Mouse (Mus musculus) c-Kit-positive CD71-positive TER-119-negative erythroid progenitor cells, embryonic 14.5 days (primary cell): Measurements from ENCODE around the gene Aldh2.
A peak's percentile ranks its signal among the peaks of the same experiment; 100 is the strongest.

Experiments used
- DNase-seq: peaks from one replicate; pipeline ENCODE4 v3.0.0-alpha.2; 2013; ENCODE audit warnings: low read depth

Aldh2 gene

DNA sequence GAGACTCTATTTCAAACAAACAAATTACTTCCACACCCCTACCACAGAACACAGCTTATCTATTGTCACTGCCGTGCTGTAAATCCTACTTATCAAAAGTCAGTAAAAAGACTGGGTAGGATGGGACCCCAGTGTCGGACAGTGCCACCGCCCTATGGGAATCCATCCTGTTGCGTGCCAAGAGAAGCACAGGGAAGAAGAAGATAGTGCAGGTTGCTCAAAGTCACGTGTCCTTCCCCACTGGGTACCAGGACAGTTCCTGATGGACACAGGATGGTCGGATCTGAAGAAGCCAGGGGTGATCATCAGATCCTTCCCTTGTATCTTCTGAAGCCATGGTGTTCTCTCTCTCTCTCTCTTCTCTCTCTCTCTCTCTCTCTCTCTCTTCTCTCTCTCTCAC is 2.1 kb upstream of the Aldh2 start:
- DNase-seq, result no peak

DNA sequence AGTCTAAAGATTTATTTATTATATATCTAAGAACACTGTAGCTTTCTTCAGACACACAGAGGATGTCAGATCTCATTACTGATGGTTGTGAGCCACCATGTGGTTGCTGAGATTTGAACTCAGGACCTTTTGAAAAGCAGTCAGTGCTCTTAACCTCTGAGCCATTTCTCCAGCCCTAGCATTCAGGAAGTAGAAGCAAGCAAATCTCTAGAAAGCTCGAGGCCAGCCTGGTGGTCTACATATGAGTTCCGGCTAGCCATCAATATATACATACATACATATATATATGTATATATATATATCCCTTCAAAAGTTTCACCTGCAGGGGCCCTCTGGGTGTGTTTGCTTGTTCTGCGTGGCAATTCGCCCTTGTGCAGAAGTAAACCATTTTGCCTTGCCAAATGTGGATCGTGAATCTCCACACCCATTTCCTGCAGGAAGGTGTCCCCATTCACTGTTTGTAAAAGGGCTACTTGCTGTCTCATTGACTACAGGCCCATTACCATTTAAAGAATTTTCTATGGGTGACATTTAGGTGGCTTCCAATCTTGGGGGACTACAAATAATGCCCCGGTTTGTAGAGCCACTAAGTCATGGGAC is 1.2 kb upstream of the Aldh2 start:
- no peak for DNase-seq

DNA sequence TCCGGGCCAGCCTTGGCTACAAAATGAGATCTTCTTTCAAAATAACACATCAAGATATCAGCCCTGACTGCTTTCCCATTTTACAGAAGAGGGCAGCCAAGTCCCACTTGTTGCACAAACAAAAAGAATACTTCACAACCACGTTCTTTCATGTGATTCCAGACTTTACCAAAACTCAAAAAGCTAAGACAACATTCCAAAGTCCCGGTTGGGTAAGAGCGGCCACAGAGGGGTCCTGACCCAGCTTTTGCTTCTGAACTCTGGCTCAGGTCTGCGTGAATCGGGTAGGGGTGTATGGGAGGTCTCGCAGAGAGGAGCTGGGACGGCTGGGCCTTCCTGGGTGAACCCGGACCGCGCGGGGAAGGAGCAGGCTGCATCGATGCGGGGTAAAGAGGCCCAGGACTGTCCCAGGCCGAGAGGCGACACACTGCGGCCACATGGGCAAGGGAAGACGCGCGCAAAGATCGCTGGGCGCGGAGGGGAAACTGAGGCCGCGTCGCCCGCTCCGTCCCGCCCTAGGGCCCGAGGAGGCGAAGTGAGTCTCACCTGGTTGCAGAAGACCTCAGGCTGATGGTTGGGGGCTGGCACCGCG is 712 bp downstream of the Aldh2 start:
- DNase-seq, result no peak

DNA sequence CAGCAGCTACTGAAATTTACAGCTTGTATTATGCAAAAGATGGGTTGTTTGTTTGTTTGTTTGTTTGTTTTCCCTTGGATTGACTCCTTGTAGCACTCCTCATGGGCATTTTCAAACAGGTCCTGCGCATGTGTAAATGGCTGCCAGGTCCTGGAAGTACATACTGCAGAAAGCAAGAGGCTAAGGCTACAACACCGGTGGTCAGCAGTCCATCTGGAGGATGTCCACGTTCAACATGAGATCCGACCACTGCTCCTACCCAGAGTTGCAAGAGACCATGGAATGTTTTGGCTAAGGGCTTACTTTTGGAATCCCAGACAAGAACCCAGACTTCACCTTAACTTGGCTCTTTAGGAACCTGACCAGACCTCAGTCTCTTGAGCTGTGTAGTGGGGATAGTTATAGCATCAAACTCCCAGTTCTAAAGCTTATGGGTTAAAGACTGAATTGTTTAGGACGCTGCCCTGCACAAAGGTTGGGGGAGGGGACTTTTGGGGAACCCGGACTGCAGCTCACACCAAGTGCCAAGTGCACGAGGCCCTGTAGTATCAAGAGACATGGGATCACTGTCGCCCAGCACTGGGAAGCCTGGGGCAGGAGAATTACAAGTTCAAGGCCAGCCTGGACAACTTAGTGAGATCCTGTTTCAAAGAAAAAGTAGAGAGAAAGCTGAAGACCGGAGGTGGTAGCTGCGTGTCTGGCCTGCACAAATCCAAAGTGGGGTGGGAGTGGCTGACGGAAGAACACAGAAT is 1.4 kb downstream of the Aldh2 start:
- DNase-seq, result no peak

DNA sequence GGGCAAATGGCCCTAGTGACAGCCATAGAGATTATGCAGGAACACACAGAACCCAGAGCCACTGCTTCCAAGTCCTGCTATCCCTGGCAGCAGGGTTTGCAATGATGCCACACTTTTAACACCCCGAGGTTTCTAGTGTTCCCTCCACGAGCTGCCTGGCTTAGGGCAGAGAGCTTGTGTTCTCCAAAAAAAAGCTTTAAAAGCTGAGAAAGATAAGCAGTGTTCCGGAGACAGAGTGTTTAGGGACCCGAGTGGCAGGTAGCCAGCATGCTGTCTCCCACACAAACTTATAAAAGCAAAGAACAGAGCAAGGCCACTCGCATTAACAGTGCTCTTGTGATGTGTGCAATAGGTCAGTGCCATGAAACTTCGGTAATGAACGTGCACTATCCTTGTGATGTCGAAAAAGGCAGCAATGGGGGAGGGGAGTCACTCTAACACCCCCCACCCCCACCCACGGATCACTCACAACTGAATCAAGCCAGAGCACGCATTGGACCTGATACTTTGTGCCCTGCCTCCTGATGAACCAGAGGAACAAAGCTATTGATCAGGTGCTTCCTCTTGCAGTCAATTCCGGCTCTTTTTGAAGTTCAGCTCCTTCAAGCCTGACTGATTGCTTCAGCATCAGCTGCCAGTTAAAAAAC is 2.1 kb downstream of the Aldh2 start:
- DNase-seq, result no peak

DNA sequence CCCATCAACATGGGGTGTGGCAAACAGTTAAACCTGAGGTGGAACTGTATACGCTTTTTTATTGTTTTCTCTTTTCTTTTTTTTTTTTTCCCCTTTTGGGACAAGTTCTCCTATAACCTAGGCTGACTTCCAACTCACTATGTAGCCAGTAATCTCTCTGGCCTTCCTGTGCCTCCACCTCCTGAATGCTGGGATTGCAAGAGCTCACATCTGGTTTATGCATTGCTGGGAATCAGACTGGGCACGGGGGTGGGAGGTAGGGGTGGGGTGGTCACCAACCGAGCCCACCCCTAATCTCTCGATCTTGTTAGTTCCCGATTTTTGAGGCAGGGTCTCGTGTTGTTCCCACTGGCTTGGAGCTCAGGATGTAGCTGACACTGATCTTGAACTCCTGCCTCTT is 3.7 kb downstream of the Aldh2 start:
- DNase-seq, result no peak

DNA sequence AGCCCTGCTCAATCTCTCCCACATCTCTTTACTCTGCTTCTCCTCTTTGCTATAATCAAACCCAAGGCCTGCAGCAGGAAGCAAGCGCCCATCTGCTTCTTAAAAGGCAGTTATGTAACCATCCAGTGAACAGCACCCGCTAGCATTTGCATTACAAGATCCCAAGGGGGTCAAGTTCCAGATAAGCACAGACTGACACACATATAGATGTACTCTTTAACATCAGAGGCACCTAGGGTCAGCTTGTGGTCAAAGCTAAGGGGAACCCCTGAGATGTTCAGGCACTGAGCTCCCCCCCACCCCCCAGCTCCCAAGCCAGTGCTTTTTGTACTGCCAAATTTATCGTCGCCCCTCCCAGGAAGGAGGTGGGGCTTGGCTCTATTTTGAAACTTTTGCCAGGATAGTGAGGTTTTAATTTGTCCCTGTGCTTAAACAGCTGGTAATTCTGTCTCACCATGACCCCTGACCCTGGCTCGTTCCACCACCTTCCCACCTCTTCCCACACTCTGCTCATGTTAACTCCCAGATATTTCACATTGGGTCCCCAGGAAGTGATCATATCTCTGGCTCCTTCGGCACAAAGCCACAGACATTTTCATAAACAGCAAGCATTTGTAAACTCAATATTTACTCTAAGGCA is 7.1 kb downstream of the Aldh2 start:
- no peak for DNase-seq

DNA sequence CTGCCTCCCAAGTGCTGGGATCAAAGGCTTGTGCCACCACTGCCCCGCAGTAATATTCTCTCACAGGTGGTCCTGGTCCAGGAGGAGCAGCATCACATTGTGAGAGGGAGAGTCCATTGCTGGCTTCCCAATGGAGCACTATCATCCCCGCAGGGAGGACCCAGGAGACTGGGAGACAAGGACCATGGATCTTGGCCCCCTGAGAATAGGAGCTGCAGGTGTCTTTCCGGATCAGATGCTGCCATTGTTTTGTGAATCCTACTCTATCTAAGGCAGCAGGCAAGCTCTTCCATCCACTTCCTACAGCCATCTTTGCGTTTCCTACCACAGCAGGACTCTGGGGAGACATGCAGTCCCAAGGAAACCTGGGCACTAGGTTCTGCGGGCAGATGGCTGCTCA is 7.9 kb downstream of the Aldh2 start:
- DNase-seq, result no peak

DNA sequence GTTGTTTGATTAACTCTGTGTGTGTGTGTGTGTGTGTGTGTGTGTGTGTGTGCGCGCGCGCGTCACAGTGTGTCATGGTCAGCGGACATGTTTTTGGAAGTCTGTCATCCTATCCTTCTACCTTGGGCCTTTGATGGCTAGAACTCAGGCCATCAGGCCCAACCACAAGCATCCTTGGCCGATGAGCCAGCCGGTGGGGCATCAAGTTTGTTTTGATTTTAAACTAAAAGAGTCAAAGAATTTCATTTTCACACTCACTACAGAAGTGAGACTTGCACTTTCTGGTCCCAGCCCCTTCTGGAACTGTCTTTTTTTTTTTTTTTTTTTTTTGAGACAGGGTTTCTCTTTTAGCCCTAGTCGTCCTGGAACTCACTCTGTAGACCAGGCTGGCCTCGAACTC is 8.6 kb downstream of the Aldh2 start:
- no peak for DNase-seq

DNA sequence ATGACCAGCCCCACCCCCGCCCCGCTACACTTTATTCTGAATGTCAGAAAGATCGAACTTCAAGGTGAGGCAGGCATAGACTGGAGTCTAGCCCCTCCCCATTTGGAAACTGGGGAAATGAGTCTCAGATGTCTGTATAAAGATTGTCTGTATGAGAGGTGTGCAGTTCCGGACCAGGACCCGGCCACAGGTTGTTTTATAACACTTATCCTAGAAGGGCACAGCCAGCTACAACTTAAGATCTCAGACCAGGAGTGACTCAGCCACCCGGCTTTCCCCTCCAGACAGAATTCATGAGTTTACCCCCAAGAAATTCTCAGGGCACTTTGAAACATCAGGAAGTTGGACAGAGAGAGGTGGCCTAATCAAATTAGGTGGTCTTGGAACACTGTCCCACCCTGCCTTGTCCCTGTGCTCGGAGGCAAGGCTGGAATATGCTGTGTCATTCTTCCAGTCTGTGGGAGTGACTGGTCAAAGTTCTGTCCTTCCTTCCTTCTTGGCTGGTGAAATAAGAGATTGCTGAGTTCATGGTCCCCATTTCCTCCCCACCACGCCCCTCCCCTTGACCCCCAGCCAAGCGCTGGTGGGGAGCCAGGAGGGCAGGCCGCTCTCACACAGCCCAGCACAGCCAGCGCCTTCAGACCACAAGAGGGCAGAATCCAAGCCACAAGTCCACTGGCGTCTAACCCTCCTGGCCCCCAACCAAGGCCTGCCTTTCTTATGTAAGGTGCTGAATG is 9.7 kb downstream of the Aldh2 start:
- no peak for DNase-seq

DNA sequence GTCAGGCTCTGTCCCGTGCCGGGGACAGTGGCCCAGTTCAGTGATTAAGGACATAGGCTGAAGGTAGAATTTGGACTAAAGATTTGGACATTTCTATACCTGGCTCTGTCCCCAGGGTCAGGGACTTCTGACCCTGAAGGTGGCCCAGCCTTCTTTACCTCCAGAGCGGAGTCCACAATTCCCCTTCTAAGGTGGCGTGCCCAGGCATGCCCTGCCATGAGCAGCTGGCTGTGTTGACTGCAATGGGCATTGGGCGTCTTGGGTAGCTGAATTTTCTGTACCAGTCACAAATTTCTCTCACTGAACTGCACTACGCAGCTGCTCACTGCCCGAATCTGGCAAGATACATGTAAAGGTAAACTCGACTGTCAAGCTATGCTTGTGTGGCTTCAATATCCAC is 11.7 kb downstream of the Aldh2 start:
- no peak for DNase-seq

DNA sequence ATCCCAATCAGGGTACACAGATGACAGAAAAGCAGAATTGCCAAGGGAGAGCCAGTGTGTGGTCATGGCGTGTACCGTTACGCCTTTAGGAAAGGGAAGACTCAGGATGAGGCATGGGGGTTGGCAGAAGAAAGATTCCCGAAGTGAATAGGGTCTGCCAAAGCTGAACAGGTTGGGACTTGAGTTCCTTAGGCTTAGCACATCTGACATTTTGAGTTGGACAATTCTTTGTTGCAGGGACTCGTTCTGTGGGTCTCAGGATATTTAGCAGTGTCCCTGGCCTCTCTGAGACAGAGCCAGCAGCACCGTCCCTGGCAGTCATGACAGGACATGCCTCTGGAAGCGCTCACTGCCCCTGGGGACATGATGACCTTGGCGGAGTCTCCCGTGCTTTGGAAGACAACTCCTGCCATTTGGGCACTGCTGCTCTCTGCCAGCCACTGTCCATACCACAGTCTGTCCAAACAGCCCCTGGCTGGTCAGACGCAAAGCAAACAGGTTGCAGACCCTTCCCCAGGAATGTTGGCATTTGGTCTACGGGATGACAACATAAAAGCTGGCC is 16.6 kb downstream of the Aldh2 start:
- no peak for DNase-seq

DNA sequence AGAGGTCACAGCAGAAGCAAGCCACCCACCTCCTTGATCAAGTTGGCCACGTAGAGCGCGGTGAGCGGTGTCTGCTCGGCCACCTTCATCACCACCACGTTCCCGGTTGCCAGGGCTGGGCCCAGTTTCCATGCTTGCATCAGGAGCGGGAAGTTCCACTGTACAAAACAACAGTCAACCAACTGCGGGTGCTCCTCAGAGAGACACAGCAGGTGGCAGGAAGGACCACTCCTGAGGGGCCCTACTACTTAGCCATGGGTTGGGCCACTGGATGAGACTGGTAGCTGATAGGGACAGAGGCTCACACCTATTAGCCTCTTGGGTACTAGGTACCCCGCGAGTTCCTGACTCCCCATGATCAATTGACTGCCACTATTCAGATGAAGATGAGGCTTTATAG is 17.8 kb downstream of the Aldh2 start:
- DNase-seq, result no peak

DNA sequence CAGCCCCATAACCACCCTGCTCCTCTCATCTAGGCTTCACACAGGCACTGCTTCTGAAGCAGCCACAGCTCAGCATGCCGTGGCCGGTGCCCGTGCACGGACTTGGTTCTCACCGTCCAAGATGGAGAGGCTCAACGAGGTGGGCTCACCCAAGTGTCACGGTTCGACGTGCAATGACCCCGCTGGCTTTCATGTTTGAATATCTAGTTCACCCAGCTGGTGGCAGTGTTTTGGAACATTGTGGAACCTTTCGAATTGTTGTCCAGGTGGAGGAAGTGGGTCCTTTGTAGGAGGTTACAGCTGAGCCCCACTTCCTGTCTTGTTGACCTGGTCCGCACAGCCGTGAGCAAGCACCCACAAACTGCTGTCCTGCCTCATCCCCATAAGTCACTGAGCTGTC is 19.5 kb downstream of the Aldh2 start:
- DNase-seq, result no peak

DNA sequence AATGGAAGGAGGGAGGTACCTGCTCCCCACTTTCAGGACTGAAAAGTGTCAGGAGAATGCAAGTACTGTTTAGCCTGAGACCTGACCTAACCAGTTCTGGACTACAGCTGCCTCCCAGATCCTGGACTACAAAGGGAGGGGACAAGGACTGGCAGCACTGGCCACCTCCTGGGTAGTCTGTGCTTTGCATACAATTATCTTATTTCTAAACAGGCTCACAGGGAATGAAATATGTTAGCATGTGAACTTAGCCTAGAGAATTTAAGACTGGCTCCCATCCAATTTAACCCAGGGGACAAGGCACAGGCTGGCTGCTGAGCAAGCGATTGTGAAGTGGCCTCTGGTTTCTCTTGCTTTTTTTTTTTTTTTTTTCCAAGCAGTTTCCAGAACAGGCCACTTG is 22.8 kb downstream of the Aldh2 start:
- DNase-seq, result no peak

DNA sequence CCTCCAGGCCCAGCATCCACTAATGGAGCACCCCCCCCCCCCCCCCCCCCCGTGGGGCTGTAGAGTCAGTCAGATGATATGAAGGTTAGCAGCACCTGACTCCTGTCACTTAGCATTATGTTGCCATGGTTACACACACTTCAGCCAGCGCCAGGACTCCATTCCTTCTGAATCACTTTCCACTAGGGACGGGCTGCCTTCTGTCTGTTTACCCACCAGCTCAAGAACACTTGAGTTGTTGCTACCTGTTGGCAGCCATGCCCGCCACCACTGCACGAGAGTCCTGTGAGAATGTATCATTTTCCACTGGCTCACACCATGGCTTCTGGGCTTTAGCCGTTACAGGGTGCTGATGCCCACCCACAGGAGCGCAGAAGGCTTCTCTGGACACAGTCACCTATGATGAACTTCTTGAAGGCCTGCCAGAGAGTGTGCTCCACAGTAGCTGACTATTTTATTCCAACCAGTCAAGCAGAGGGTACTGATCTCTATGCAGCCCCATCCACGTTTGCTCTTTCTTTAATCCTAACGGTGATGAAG is 23.7 kb downstream of the Aldh2 start:
- DNase-seq, result no peak

DNA sequence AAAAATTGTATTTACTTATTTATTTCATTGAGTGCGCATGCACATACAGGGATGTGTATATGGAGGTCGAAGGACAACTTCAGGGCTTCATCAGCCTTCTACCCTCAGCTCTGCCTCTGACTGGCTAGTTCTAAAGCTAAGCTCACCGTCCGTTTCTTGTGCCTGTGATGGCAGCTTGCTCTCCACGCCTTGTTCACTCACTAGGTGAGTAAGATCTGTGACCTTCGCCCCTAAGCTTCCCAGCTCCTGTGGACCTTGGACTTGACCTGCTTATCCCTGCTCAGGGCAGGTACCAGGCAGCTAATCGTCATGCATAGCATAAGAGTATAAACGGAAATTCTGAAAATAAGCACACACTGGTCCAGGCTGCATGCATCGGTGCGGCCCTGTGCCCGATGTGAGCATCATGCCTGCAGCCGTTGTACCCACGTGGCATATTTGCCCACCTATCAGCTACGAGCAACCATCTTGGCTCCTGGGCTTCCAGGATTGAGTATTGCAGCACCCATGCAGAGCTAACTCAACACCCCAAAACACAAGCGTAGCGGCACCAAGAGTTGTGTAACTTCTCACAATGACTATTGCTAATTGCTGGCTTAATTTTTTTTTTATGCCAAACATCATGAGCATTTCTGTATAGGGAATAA is 27.5 kb downstream of the Aldh2 start:
- no peak for DNase-seq

DNA sequence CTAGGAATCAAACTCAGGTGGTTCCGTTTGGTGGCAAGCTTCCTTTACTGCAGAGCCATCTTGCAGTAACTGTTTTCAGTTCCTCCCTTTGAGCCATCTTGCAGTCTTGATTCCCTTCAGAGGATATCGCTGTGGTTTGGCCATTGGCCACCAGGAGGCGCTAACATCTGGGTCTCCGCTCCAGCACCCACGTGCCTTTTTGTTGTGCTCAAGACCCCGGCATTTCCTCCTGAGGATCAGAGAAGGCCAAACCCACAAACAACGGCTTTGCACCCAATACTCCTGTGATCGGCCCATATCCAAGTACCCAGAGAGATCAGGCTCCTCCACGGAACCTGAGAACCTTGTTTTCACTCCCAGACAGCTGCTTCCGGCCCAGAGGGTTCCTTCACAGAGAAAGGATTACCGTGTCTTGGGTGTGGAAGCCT is 29.1 kb downstream of the Aldh2 start:
- DNase-seq, result peak; percentile 77

DNA sequence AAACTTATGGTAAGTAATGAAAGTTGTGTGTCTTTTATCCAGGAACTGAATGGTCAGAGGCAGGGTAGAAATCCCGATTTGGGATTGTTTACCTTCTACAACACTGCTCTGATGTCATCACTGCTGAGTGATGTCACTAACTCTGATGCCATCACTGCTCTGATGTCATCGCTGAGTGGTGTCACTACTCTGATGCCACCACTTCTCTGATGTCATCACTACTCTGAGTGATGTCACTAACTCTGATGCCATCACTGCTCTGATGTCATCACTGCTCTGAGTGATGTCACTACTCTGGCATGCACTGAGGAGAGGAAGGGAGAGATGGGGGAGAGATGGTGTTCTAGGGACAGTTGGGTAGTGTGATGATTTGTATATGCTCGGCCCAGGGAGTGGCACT is 31.2 kb downstream of the Aldh2 start:
- DNase-seq, result no peak

DNA sequence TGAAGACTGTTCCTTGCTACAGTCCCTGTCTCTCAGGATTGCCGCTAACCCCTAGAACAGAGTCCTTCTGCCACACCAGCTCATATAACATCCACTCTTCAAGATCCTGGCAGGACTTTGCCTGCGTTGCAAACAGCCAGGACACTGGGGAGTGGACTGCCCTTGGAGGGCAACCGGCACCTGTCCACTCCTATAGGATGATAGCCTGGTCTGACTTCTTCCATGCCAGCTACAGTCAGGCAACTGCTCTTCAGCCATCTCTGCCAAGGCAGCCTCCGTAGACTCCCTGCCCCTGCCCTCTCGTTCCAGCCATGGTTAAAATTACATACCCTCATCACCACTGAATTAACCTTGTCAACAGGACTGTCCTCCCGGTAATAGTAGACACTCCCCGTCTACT is 44.4 kb downstream of the Aldh2 start:
- no peak for DNase-seq

DNA sequence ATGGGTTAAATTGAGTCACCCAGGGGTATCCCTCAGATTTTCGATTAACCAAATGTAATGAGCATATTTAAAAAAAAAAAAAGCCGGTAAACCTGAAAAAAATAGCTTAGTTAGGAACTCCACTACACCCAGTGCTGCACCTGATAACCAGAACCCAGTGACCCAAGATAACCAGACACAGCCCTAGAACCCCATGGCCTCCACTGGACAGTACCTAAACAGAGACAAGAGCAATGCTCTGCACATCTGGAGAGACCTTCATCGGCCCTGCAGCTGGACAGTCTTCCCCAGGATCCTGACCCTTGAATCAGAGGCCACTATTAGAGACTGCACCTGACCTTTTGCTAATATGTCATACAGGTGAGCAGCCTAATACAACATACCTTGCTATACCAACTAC is 46.5 kb downstream of the Aldh2 start:
- no peak for DNase-seq
